Mouse (Mus musculus): Measurements from ENCODE around the gene Cd48.

DNA sequence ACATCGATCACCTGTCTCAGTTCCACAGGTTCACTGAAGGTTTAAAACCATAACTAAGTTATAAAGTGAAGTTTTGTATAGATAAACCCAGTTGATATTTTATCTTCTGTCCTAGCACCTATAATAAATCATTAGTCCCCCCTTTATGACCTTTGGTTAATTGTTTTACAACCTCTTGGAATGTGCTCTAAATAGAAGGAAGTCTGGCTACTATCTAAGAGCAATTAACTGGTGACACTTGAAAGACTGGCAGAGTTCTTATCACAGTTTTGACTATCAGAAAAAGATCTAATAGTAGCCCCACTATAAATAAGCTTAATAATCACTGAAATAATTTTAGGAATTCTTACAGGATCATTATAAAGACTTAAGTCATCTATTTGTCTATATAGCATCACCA, 34.4 kb downstream of the Cd48 start:
- TF ChIP-seq CTCF (IDR thresholded peaks at IDR 0.05; ENCODE audit: insufficient read depth, low read depth, low read length) (no peak), POLR2A (IDR thresholded peaks at IDR 0.05; ENCODE audit: insufficient read depth, low read depth, low read length) (no peak)

Data from olfactory bulb, adult 2 months (tissue).